Mouse (Mus musculus): ENCODE measurements at regions not wholly inside any gene's neighbourhood (a gene's known extent, or its start where the extent isn't known, plus 50 kb on each side); places are given as distances from the start of the nearest gene placed in this dataset.

DNA sequence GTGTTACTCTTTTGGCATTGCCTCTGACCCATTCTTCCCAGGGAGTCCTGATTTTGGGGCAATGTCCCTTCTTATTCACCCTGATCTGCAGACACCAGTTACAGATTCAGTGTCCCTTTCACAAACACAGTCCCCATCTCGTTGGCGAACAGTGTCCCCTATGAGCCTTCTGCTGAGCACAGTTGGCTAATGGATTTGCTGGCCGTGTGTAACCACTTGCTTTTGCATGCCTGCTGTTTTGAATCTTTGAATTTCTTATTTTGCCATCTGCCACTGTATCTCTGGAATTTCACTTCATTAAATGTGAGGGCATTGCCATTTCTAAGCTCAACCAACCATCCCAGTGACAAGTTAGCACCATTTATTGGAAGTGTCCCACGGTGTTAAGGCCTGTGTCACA is 368.5 kb upstream of the Id4 start:
- no peak for TF ChIP-seq POLR2A (IDR thresholded peaks at IDR 0.05; ENCODE audit: control insufficient read depth, low read depth, low read length)
- no peak for TF ChIP-seq CTCF (IDR thresholded peaks at IDR 0.05; ENCODE audit: control insufficient read depth, insufficient read depth, insufficient replicate concordance, low read depth, low read length)
- H3K36me3 ChIP-seq (ENCODE audit: control insufficient read depth, insufficient read depth, low read length) = no peaks in the 10 kb centered on the region
- no peaks in the 10 kb centered on the region for H3K27me3 ChIP-seq (ENCODE audit: control insufficient read depth, insufficient read depth, low read length)
- H3K4me3 ChIP-seq (ENCODE audit: control insufficient read depth, low read depth, low read length) = no peak overlapping the region
- H3K27ac ChIP-seq (ENCODE audit: control insufficient read depth, insufficient read depth, low read depth, low read length) = no peak overlapping the region
- no peaks in the 10 kb centered on the region for H3K4me1 ChIP-seq (ENCODE audit: control insufficient read depth, insufficient read depth, low read length)

- H3K27ac ChIP-seq (ENCODE audit: control insufficient read depth, insufficient read depth, low read depth, low read length) = no peak overlapping the region
- no peaks in the 10 kb centered on the region for H3K36me3 ChIP-seq (ENCODE audit: control insufficient read depth, insufficient read depth, low read length)
- TF ChIP-seq CTCF (IDR thresholded peaks at IDR 0.05; ENCODE audit: control insufficient read depth, insufficient read depth, insufficient replicate concordance, low read depth, low read length) = no peak
- TF ChIP-seq POLR2A (IDR thresholded peaks at IDR 0.05; ENCODE audit: control insufficient read depth, low read depth, low read length) = no peak
- H3K27me3 ChIP-seq (ENCODE audit: control insufficient read depth, insufficient read depth, low read length) = no peaks in the 10 kb centered on the region
- H3K4me3 ChIP-seq (ENCODE audit: control insufficient read depth, low read depth, low read length) = no peak overlapping the region
- no peaks in the 10 kb centered on the region for H3K4me1 ChIP-seq (ENCODE audit: control insufficient read depth, insufficient read depth, low read length)
Measured at GRCm38 (mm10) chr13:47894331-47894730, 366.7 kb upstream of the Id4 start.

DNA sequence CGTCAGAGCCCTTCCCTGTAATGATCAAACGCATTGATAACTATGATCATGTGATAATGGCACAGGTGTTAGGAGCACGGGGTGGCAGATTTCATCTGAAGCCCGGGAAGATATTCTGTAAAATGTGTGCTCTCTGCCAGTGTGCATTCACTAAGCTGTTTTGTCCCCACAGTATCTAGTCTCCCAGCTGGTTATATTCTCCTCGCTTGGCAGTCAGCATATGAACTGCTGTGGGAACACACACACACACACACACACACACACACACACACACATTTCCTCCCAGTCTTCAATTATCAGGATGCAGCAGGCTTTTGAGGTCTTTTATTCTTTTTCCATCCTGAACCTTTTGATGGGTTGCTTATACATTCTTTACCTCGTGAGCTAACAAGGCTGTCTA is 365.8 kb upstream of the Id4 start:
- TF ChIP-seq POLR2A (IDR thresholded peaks at IDR 0.05; ENCODE audit: control insufficient read depth, low read depth, low read length) (no peak), CTCF (IDR thresholded peaks at IDR 0.05; ENCODE audit: control insufficient read depth, insufficient read depth, insufficient replicate concordance, low read depth, low read length) (no peak)
- Histone ChIP-seq H3K27ac (ENCODE audit: control insufficient read depth, insufficient read depth, low read depth, low read length) (no peak overlapping the region), H3K27me3 (ENCODE audit: control insufficient read depth, insufficient read depth, low read length) (no peaks in the 10 kb centered on the region), H3K4me3 (ENCODE audit: control insufficient read depth, low read depth, low read length) (no peak overlapping the region), H3K4me1 (ENCODE audit: control insufficient read depth, insufficient read depth, low read length) (no peaks in the 10 kb centered on the region), H3K36me3 (ENCODE audit: control insufficient read depth, insufficient read depth, low read length) (no peaks in the 10 kb centered on the region)

GRCm38 (mm10) chr13:47896646-47897045 is 364.4 kb upstream of the Id4 start:
- no peaks in the 10 kb centered on the region for H3K27me3 ChIP-seq (ENCODE audit: control insufficient read depth, insufficient read depth, low read length)
- no peak for TF ChIP-seq POLR2A (IDR thresholded peaks at IDR 0.05; ENCODE audit: control insufficient read depth, low read depth, low read length)
- TF ChIP-seq CTCF (IDR thresholded peaks at IDR 0.05; ENCODE audit: control insufficient read depth, insufficient read depth, insufficient replicate concordance, low read depth, low read length) = no peak
- H3K4me3 ChIP-seq (ENCODE audit: control insufficient read depth, low read depth, low read length) = no peak overlapping the region
- H3K36me3 ChIP-seq (ENCODE audit: control insufficient read depth, insufficient read depth, low read length) = no peaks in the 10 kb centered on the region
- H3K27ac ChIP-seq (ENCODE audit: control insufficient read depth, insufficient read depth, low read depth, low read length) = no peak overlapping the region
- no peaks in the 10 kb centered on the region for H3K4me1 ChIP-seq (ENCODE audit: control insufficient read depth, insufficient read depth, low read length)

GRCm38 (mm10) chr13:47909851-47910530 is 351.0 kb upstream of the Id4 start:
- TF ChIP-seq CTCF (IDR thresholded peaks at IDR 0.05; ENCODE audit: control insufficient read depth, insufficient read depth, insufficient replicate concordance, low read depth, low read length) (no peak), POLR2A (IDR thresholded peaks at IDR 0.05; ENCODE audit: control insufficient read depth, low read depth, low read length) (no peak)
- Histone ChIP-seq H3K27me3 (ENCODE audit: control insufficient read depth, insufficient read depth, low read length) (no peaks in the 10 kb centered on the region), H3K36me3 (ENCODE audit: control insufficient read depth, insufficient read depth, low read length) (no peaks in the 10 kb centered on the region), H3K4me3 (ENCODE audit: control insufficient read depth, low read depth, low read length) (no peak overlapping the region), H3K4me1 (ENCODE audit: control insufficient read depth, insufficient read depth, low read length) (no peaks in the 10 kb centered on the region), H3K27ac (ENCODE audit: control insufficient read depth, insufficient read depth, low read depth, low read length) (no peak overlapping the region)

DNA sequence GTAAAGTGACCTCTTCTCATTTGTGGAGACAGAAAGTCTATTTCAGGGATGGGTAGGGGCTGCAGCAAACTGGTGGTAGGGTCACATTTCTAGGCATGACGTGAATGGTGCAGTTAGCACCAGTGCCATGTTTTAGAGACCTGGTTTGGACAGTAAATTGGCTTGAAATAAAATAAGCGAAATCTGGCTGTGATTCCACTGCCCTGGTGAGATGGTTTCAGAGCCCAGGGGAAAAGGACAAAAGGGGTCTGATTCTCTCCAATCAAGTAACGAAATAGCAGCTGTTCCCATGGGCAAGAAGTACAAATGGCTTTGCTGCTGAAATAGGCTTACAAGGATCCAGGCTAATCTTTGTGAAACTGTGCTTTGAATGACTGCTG is 350.5 kb upstream of the Id4 start:
- Histone ChIP-seq H3K36me3 (ENCODE audit: control insufficient read depth, insufficient read depth, low read length) (no peaks in the 10 kb centered on the region), H3K27ac (ENCODE audit: control insufficient read depth, insufficient read depth, low read depth, low read length) (no peak overlapping the region), H3K4me1 (ENCODE audit: control insufficient read depth, insufficient read depth, low read length) (no peaks in the 10 kb centered on the region), H3K27me3 (ENCODE audit: control insufficient read depth, insufficient read depth, low read length) (no peaks in the 10 kb centered on the region), H3K4me3 (ENCODE audit: control insufficient read depth, low read depth, low read length) (no peak overlapping the region)
- TF ChIP-seq CTCF (IDR thresholded peaks at IDR 0.05; ENCODE audit: control insufficient read depth, insufficient read depth, insufficient replicate concordance, low read depth, low read length) (no peak), POLR2A (IDR thresholded peaks at IDR 0.05; ENCODE audit: control insufficient read depth, low read depth, low read length) (no peak)

DNA sequence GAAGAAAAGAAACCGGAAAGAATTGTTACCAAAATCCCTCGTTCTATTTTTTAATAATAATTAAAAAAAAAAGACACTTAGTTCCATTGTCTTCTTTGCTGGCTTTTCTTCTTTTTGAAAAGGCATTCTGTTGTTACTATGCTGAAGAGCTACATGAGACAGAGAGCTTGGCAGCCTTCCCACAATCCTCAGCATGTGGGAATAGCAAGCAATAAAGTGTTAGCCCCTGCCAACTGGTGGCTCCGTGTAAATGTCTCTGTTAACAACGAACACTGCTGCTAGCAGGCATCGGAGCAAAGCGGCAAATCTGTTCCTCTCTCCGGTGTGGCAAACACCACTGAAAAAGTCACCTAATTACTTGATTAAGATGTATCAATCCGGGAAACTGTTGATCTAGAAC is 344.6 kb upstream of the Id4 start:
- H3K27ac ChIP-seq (ENCODE audit: control insufficient read depth, insufficient read depth, low read depth, low read length) = no peak overlapping the region
- TF ChIP-seq CTCF (IDR thresholded peaks at IDR 0.05; ENCODE audit: control insufficient read depth, insufficient read depth, insufficient replicate concordance, low read depth, low read length) (no peak), POLR2A (IDR thresholded peaks at IDR 0.05; ENCODE audit: control insufficient read depth, low read depth, low read length) (no peak)
- H3K4me1 ChIP-seq (ENCODE audit: control insufficient read depth, insufficient read depth, low read length) = no peaks in the 10 kb centered on the region
- H3K36me3 ChIP-seq (ENCODE audit: control insufficient read depth, insufficient read depth, low read length) = no peaks in the 10 kb centered on the region
- no peak overlapping the region for H3K4me3 ChIP-seq (ENCODE audit: control insufficient read depth, low read depth, low read length)
- no peaks in the 10 kb centered on the region for H3K27me3 ChIP-seq (ENCODE audit: control insufficient read depth, insufficient read depth, low read length)

DNA sequence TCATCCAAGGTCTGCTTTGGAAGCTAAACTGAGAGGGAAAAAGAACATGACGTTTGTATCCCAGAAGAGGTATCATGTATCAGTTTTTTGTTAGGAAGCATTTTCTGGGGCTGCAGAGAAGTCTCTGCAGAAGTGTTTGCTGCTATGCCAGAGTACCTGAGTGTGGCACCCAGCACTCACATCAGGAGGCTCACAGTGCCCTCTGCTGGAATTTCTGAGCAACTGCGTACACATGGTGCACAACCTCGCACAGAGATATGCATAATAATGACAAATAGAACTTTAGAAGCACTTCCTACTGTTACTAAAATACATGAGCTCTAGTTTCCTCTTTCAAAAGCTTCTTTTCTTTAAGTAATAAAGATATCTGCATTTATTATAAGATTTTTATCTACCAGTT is 343.7 kb upstream of the Id4 start:
- Histone ChIP-seq H3K4me3 (ENCODE audit: control insufficient read depth, low read depth, low read length) (no peak overlapping the region), H3K27me3 (ENCODE audit: control insufficient read depth, insufficient read depth, low read length) (no peaks in the 10 kb centered on the region), H3K4me1 (ENCODE audit: control insufficient read depth, insufficient read depth, low read length) (no peaks in the 10 kb centered on the region), H3K27ac (ENCODE audit: control insufficient read depth, insufficient read depth, low read depth, low read length) (no peak overlapping the region), H3K36me3 (ENCODE audit: control insufficient read depth, insufficient read depth, low read length) (no peaks in the 10 kb centered on the region)
- TF ChIP-seq POLR2A (IDR thresholded peaks at IDR 0.05; ENCODE audit: control insufficient read depth, low read depth, low read length) = no peak
- peak; percentile 80; the same call in 1 of the 2 replicates for TF ChIP-seq CTCF (IDR thresholded peaks at IDR 0.05; ENCODE audit: control insufficient read depth, insufficient read depth, insufficient replicate concordance, low read depth, low read length)
